Mouse (Mus musculus) CD4-positive helper T cell, adult 2 months (primary cell): ENCODE results near the gene Eaf2.

Experiments used
- DNase-seq: peaks from one replicate; pipeline ENCODE4 v3.0.0-alpha.2; 2012; ENCODE audit warnings: low read depth, missing footprints, low spot score

Gene Eaf2

GRCm38 (mm10) chr16:36874583-36875275 lies at the start of gene Eaf2, which contains the start of gene Golgb1:
Eaf2 (minus strand) TSS chr16:36875003.
Golgb1 (plus strand) TSS chr16:36875140.
- DNase-seq: peak; percentile 100

- no peak for DNase-seq
Measured at GRCm38 (mm10) chr16:36924312-36924711, 49.5 kb upstream of the Eaf2 start.

- DNase-seq: peak; percentile 47
Measured at GRCm38 (mm10) chr16:36921980-36922379, 47.2 kb upstream of the Eaf2 start.

GRCm38 (mm10) chr16:36921067-36921613 lies 46.3 kb upstream of the Eaf2 start:
- no peak for DNase-seq

GRCm38 (mm10) chr16:36920410-36920809 lies 45.6 kb upstream of the Eaf2 start:
- DNase-seq: no peak

GRCm38 (mm10) chr16:36918505-36918904 lies 43.7 kb upstream of the Eaf2 start:
- DNase-seq: no peak

- DNase-seq: no peak
Measured at GRCm38 (mm10) chr16:36914195-36914594, 39.4 kb upstream of the Eaf2 start.

GRCm38 (mm10) chr16:36912311-36912710 lies 37.5 kb upstream of the Eaf2 start:
- DNase-seq: no peak

GRCm38 (mm10) chr16:36911909-36912308 lies 37.1 kb upstream of the Eaf2 start:
- no peak for DNase-seq

GRCm38 (mm10) chr16:36903156-36903555 lies 28.4 kb upstream of the Eaf2 start:
- DNase-seq: no peak

- no peak for DNase-seq
Measured at GRCm38 (mm10) chr16:36896712-36897111, 21.9 kb upstream of the Eaf2 start.

- no peak for DNase-seq
Measured at GRCm38 (mm10) chr16:36893317-36893716, 18.5 kb upstream of the Eaf2 start.

- no peak for DNase-seq
Measured at GRCm38 (mm10) chr16:36891415-36891814, 16.6 kb upstream of the Eaf2 start.

GRCm38 (mm10) chr16:36890559-36890958 lies 15.8 kb upstream of the Eaf2 start:
- no peak for DNase-seq

GRCm38 (mm10) chr16:36887546-36887945 lies 12.7 kb upstream of the Eaf2 start:
- no peak for DNase-seq

GRCm38 (mm10) chr16:36885912-36886311 lies 11.1 kb upstream of the Eaf2 start:
- no peak for DNase-seq

GRCm38 (mm10) chr16:36884881-36885280 lies 10.1 kb upstream of the Eaf2 start:
- DNase-seq: peak; percentile 33

GRCm38 (mm10) chr16:36882737-36883343 lies 8.0 kb upstream of the Eaf2 start:
- no peak for DNase-seq

GRCm38 (mm10) chr16:36877316-36877715 lies 2.5 kb upstream of the Eaf2 start:
- peak; percentile 51 for DNase-seq

GRCm38 (mm10) chr16:36875276-36875851 lies 561 bp upstream of the Eaf2 start:
- DNase-seq: no peak

- no peak for DNase-seq
Measured at GRCm38 (mm10) chr16:36869442-36869841, 5.4 kb downstream of the Eaf2 start.

- no peak for DNase-seq
Measured at GRCm38 (mm10) chr16:36863585-36863984, 11.2 kb downstream of the Eaf2 start.

GRCm38 (mm10) chr16:36851202-36851601 lies 23.6 kb downstream of the Eaf2 start:
- DNase-seq: no peak
